Mouse (Mus musculus) stomach, postnatal 0 days (tissue): ENCODE measurements around the gene Gas2l2.
A peak's percentile ranks its signal among the peaks of the same experiment; 100 is the strongest.

Experiments
- CTCF ChIP-seq: IDR thresholded peaks from 2 replicates; pipeline ENCODE4 v1.5.1; 2016; ENCODE audit warnings: antibody characterized with exemption, low read depth, mild to moderate bottlenecking, moderate library complexity
- EP300 ChIP-seq: optimal IDR thresholded peaks from 2 replicates; pipeline ENCODE3; 2016; ENCODE audit warnings: antibody characterized with exemption

DNA sequence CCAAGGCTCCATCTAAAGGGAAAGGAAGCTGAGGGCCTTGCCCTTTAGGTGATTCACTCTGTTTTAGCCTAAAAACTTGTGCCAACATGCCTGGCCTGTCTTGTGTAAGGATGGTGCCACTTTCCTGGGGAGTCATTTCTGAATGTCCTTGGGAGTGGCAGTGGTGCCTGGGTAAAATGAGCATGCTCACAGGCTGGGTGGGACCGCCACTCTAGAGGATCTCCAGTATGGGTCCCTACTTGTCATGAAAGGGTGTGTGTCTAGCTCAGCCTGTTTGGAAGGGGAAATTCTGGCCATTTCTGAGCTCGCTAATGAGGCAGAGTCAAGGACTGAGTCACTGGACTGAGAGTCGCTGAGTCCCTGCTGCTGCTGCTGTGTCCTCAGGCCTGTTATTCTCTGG lies 26.4 kb upstream of the Gas2l2 start:
- TF ChIP-seq CTCF (no peak), EP300 (peak; percentile 73)
